Mouse (Mus musculus) heart, embryonic 11.5 days (tissue): Measurements from ENCODE around the gene Gm10662. TPM values are rescaled to one million over a fixed set of nuclear protein-coding genes. Genes with fewer than 3 reads are reported as not detected.
"Not testable (repeated sequence)": the region's sequence is repeated elsewhere in the genome, so short reads cannot be mapped to it uniquely, and the experiment has no call there.

ENCODE experiments used
- ATAC-seq: fragments of 200-750 bp; cut with Nextera tagmentation; replicated peaks from 2 replicates; pipeline ENCODE4 v1.8.0; 2017; ENCODE audit warnings: moderate library complexity; ENCODE audit not compliant: insufficient number of reproducible peaks, low FRiP score, low TSS enrichment
- H3K27ac ChIP-seq: fragments of 300-500 bp; sonication (generic); 2 replicates; pipeline ENCODE4 v1.5.1; 2014; ENCODE audit warnings: mild to moderate bottlenecking, low read depth, low read length
- H3K27me3 ChIP-seq: fragments of 300-500 bp; sonication (generic); 2 replicates; pipeline ENCODE4 v1.6.1; 2014; ENCODE audit warnings: mild to moderate bottlenecking, low read length, mixed read lengths; ENCODE audit not compliant: control insufficient read depth, insufficient read depth
- H3K36me3 ChIP-seq: fragments of 300-500 bp; sonication (generic); 2 replicates; pipeline ENCODE4 v1.6.1; 2014; ENCODE audit warnings: mild to moderate bottlenecking, low read length, moderate library complexity, mixed read lengths; ENCODE audit not compliant: control insufficient read depth, insufficient read depth
- H3K4me1 ChIP-seq: fragments of 300-500 bp; sonication (generic); 2 replicates; pipeline ENCODE4 v1.6.1; 2014; ENCODE audit warnings: low read length; ENCODE audit not compliant: control insufficient read depth, insufficient read depth
- H3K4me2 ChIP-seq: fragments of 300-500 bp; sonication (generic); 2 replicates; pipeline ENCODE4 v1.6.1; 2014; ENCODE audit warnings: mild to moderate bottlenecking, moderate library complexity
- H3K4me3 ChIP-seq: fragments of 300-500 bp; sonication (generic); 2 replicates; pipeline ENCODE4 v1.5.1; 2014; ENCODE audit warnings: low read depth, low read length
- H3K9ac ChIP-seq: fragments of 300-500 bp; sonication (generic); 2 replicates; pipeline ENCODE4 v1.6.1; 2014; ENCODE audit warnings: mild to moderate bottlenecking, low read depth, low read length, moderate library complexity
- H3K9me3 ChIP-seq: fragments of 300-500 bp; sonication (generic); replicated peaks from 2 replicates; pipeline ENCODE4 v1.6.1; 2016; ENCODE audit warnings: low read length; ENCODE audit not compliant: control insufficient read depth
- WGBS: fragments of 180-500 bp; shearing (Covaris S2); extraction: QIAGEN DNeasy Blood & Tissue Kit; methylation state at CpG from one replicate; pipeline ENCODE4 v1.1.7; 2014; ENCODE audit not compliant: insufficient replicate concordance; 5-methylcytosine and 5-hydroxymethylcytosine counted together
- polyA plus RNA-seq: library from polyadenylated mRNA; unstranded; fragments of >200 nt; fragmentation: Nextera tagmentation; extraction: Ambion mirVana; gene quantifications from 2 replicates; pipeline ENCODE4 v1.2.1, GENCODE M21; 2014

The Gm10662 gene
- not detected in 2 replicates for polyA plus RNA-seq

- no CpG with 5 or more reads among the region's 1 CpGs for WGBS
- not testable (repeated sequence) for H3K4me1 ChIP-seq, H3K36me3 ChIP-seq, H3K9ac ChIP-seq, H3K4me2 ChIP-seq, H3K4me3 ChIP-seq, H3K9me3 ChIP-seq, H3K27ac ChIP-seq, ATAC-seq, H3K27me3 ChIP-seq
Observed at GRCm38 (mm10) chr7:23144380-23144779, at the start of gene Gm10662. Gm10662 (minus strand) TSS chr7:23144480.

GRCm38 (mm10) chr7:23163505-23163904 is 19.2 kb upstream of the Gm10662 start:
- not testable (repeated sequence) for H3K4me1 ChIP-seq, H3K4me3 ChIP-seq, H3K9me3 ChIP-seq, H3K36me3 ChIP-seq, H3K4me2 ChIP-seq, H3K27me3 ChIP-seq, H3K27ac ChIP-seq, ATAC-seq, H3K9ac ChIP-seq
- WGBS: 77% methylated on average over 10 of the region's 10 CpGs

Other genes with a start within 250 kb of the Gm10662 start
- not detected in 2 replicates for gene Gm4214, start 159.8 kb downstream of the Gm10662 start, polyA plus RNA-seq
- not detected in 2 replicates for gene Gm4216, start 124.6 kb downstream of the Gm10662 start, polyA plus RNA-seq
- gene Vmn1r163, start 88.9 kb downstream of the Gm10662 start, polyA plus RNA-seq: not detected in 2 replicates
- gene Gm8720, start 77.0 kb downstream of the Gm10662 start, polyA plus RNA-seq: not detected in 2 replicates
- gene Vmn1r165, start 72.9 kb upstream of the Gm10662 start, polyA plus RNA-seq: not detected in 2 replicates
- not detected in 2 replicates for gene Vmn1r166, start 107.2 kb upstream of the Gm10662 start, polyA plus RNA-seq
- not detected in 2 replicates for gene Gm6902, start 134.4 kb upstream of the Gm10662 start, polyA plus RNA-seq
- gene Nlrp4e, start 156.7 kb upstream of the Gm10662 start, polyA plus RNA-seq: not detected in 2 replicates
- not detected in 2 replicates for gene Nlrp5, start 241.4 kb upstream of the Gm10662 start, polyA plus RNA-seq